Mouse (Mus musculus): ENCODE results near the gene Pcbp2. TPM values are rescaled to one million over a fixed set of nuclear protein-coding genes. Genes with fewer than 3 reads are reported as not detected.

Pcbp2 gene
- polyA plus RNA-seq (2012; rRNA removed), result 415 and 432 TPM in 2 replicates

GRCm38 (mm10) chr15:102470183-102470604 lies at the start of gene Pcbp2:
Pcbp2 (plus strand) TSS chr15:102470539.
- Histone ChIP-seq H3K4me3 (ENCODE audit: insufficient read depth, low read length) (peak within 1 kb of the TSS; percentile 82), H3K27ac (ENCODE audit: insufficient read depth, low read length) (peak within 1 kb of the TSS; percentile 92), H3K4me1 (ENCODE audit: control insufficient read depth, insufficient read depth, low read length) (peaks cover 3% of the 10 kb centered on the region; the same call in 1 of the 2 replicates)
- TF ChIP-seq CTCF (IDR thresholded peaks at IDR 0.05; ENCODE audit: extremely low read depth, insufficient read depth, low read length), result peak; percentile 72
- TF ChIP-seq POLR2A (IDR thresholded peaks at IDR 0.05; ENCODE audit: extremely low read depth, insufficient read depth, low read length), result 0 out of 2 replicates have a peak, but pooled peaks have one; percentile 32

GRCm38 (mm10) chr15:102420986-102421385 lies 49.4 kb upstream of the Pcbp2 start:
- H3K4me1 ChIP-seq (ENCODE audit: control insufficient read depth, insufficient read depth, low read length), result no peaks in the 10 kb centered on the region; the same call in 1 of the 2 replicates
- H3K27ac ChIP-seq (ENCODE audit: insufficient read depth, low read length), result no peak overlapping the region
- no peak overlapping the region for H3K4me3 ChIP-seq (ENCODE audit: insufficient read depth, low read length)
- TF ChIP-seq CTCF (IDR thresholded peaks at IDR 0.05; ENCODE audit: extremely low read depth, insufficient read depth, low read length) (no peak), POLR2A (IDR thresholded peaks at IDR 0.05; ENCODE audit: extremely low read depth, insufficient read depth, low read length) (no peak)

- Histone ChIP-seq H3K4me3 (ENCODE audit: insufficient read depth, low read length) (no peak overlapping the region), H3K4me1 (ENCODE audit: control insufficient read depth, insufficient read depth, low read length) (no peaks in the 10 kb centered on the region; the same call in 1 of the 2 replicates), H3K27ac (ENCODE audit: insufficient read depth, low read length) (no peak overlapping the region)
- TF ChIP-seq CTCF (IDR thresholded peaks at IDR 0.05; ENCODE audit: extremely low read depth, insufficient read depth, low read length) (no peak), POLR2A (IDR thresholded peaks at IDR 0.05; ENCODE audit: extremely low read depth, insufficient read depth, low read length) (no peak)
Observed at GRCm38 (mm10) chr15:102421437-102421836, 48.9 kb upstream of the Pcbp2 start.

GRCm38 (mm10) chr15:102423602-102424240 lies 46.6 kb upstream of the Pcbp2 start:
- no peak for TF ChIP-seq CTCF (IDR thresholded peaks at IDR 0.05; ENCODE audit: extremely low read depth, insufficient read depth, low read length)
- TF ChIP-seq POLR2A (IDR thresholded peaks at IDR 0.05; ENCODE audit: extremely low read depth, insufficient read depth, low read length), result no peak
- Histone ChIP-seq H3K4me1 (ENCODE audit: control insufficient read depth, insufficient read depth, low read length) (no peaks in the 10 kb centered on the region; the same call in 1 of the 2 replicates), H3K27ac (ENCODE audit: insufficient read depth, low read length) (no peak overlapping the region), H3K4me3 (ENCODE audit: insufficient read depth, low read length) (no peak overlapping the region)

GRCm38 (mm10) chr15:102424657-102425056 lies 45.7 kb upstream of the Pcbp2 start:
- no peak overlapping the region for H3K4me3 ChIP-seq (ENCODE audit: insufficient read depth, low read length)
- no peak overlapping the region for H3K27ac ChIP-seq (ENCODE audit: insufficient read depth, low read length)
- H3K4me1 ChIP-seq (ENCODE audit: control insufficient read depth, insufficient read depth, low read length), result no peaks in the 10 kb centered on the region
- no peak for TF ChIP-seq POLR2A (IDR thresholded peaks at IDR 0.05; ENCODE audit: extremely low read depth, insufficient read depth, low read length)
- TF ChIP-seq CTCF (IDR thresholded peaks at IDR 0.05; ENCODE audit: extremely low read depth, insufficient read depth, low read length), result no peak

GRCm38 (mm10) chr15:102426963-102427362 lies 43.4 kb upstream of the Pcbp2 start:
- no peaks in the 10 kb centered on the region for H3K4me1 ChIP-seq (ENCODE audit: control insufficient read depth, insufficient read depth, low read length)
- no peak overlapping the region for H3K4me3 ChIP-seq (ENCODE audit: insufficient read depth, low read length)
- TF ChIP-seq CTCF (IDR thresholded peaks at IDR 0.05; ENCODE audit: extremely low read depth, insufficient read depth, low read length) (no peak), POLR2A (IDR thresholded peaks at IDR 0.05; ENCODE audit: extremely low read depth, insufficient read depth, low read length) (no peak)
- no peak overlapping the region for H3K27ac ChIP-seq (ENCODE audit: insufficient read depth, low read length)

- H3K4me1 ChIP-seq (ENCODE audit: control insufficient read depth, insufficient read depth, low read length), result no peaks in the 10 kb centered on the region
- no peak overlapping the region for H3K27ac ChIP-seq (ENCODE audit: insufficient read depth, low read length)
- no peak overlapping the region for H3K4me3 ChIP-seq (ENCODE audit: insufficient read depth, low read length)
- TF ChIP-seq CTCF (IDR thresholded peaks at IDR 0.05; ENCODE audit: extremely low read depth, insufficient read depth, low read length) (no peak), POLR2A (IDR thresholded peaks at IDR 0.05; ENCODE audit: extremely low read depth, insufficient read depth, low read length) (no peak)
Observed at GRCm38 (mm10) chr15:102432046-102432445, 38.3 kb upstream of the Pcbp2 start.

- no peak overlapping the region for H3K4me3 ChIP-seq (ENCODE audit: insufficient read depth, low read length)
- no peak overlapping the region for H3K27ac ChIP-seq (ENCODE audit: insufficient read depth, low read length)
- no peaks in the 10 kb centered on the region for H3K4me1 ChIP-seq (ENCODE audit: control insufficient read depth, insufficient read depth, low read length)
- TF ChIP-seq CTCF (IDR thresholded peaks at IDR 0.05; ENCODE audit: extremely low read depth, insufficient read depth, low read length), result no peak
- TF ChIP-seq POLR2A (IDR thresholded peaks at IDR 0.05; ENCODE audit: extremely low read depth, insufficient read depth, low read length), result no peak
Observed at GRCm38 (mm10) chr15:102433173-102433572, 37.2 kb upstream of the Pcbp2 start.

- Histone ChIP-seq H3K4me1 (ENCODE audit: control insufficient read depth, insufficient read depth, low read length) (no peaks in the 10 kb centered on the region), H3K27ac (ENCODE audit: insufficient read depth, low read length) (no peak overlapping the region), H3K4me3 (ENCODE audit: insufficient read depth, low read length) (no peak overlapping the region)
- TF ChIP-seq POLR2A (IDR thresholded peaks at IDR 0.05; ENCODE audit: extremely low read depth, insufficient read depth, low read length) (no peak), CTCF (IDR thresholded peaks at IDR 0.05; ENCODE audit: extremely low read depth, insufficient read depth, low read length) (peak; percentile 73)
Observed at GRCm38 (mm10) chr15:102442490-102442889, 27.8 kb upstream of the Pcbp2 start.

GRCm38 (mm10) chr15:102445146-102445545 lies 25.2 kb upstream of the Pcbp2 start, which contains the start of gene Amhr2:
Amhr2 (plus strand) TSS chr15:102445367.
- Histone ChIP-seq H3K4me3 (ENCODE audit: insufficient read depth, low read length) (no peak within 1 kb of the TSS), H3K4me1 (ENCODE audit: control insufficient read depth, insufficient read depth, low read length) (no peaks in the 10 kb centered on the region), H3K27ac (ENCODE audit: insufficient read depth, low read length) (no peak within 1 kb of the TSS)
- TF ChIP-seq POLR2A (IDR thresholded peaks at IDR 0.05; ENCODE audit: extremely low read depth, insufficient read depth, low read length), result no peak
- no peak for TF ChIP-seq CTCF (IDR thresholded peaks at IDR 0.05; ENCODE audit: extremely low read depth, insufficient read depth, low read length)
